Mouse (Mus musculus) thymus, adult 2 months (tissue): ENCODE data around the gene Duoxa1.

Experiments used
- CTCF ChIP-seq: fragments of 200-500 bp; IDR thresholded peaks from 2 replicates; pipeline ENCODE4 v1.5.1; 2012; ENCODE audit warnings: mild to moderate bottlenecking, control low read depth, low read length, moderate library complexity, borderline replicate concordance; ENCODE audit not compliant: control insufficient read depth, poor library complexity, insufficient read depth; ENCODE audit errors: extremely low read depth
- POLR2A ChIP-seq: fragments of 200-500 bp; IDR thresholded peaks from 2 replicates; pipeline ENCODE4 v1.6.1; 2012; ENCODE audit warnings: mild to moderate bottlenecking, low read length, control low read depth, moderate library complexity; ENCODE audit not compliant: control insufficient read depth, poor library complexity, insufficient read depth; ENCODE audit errors: extremely low read depth

DNA sequence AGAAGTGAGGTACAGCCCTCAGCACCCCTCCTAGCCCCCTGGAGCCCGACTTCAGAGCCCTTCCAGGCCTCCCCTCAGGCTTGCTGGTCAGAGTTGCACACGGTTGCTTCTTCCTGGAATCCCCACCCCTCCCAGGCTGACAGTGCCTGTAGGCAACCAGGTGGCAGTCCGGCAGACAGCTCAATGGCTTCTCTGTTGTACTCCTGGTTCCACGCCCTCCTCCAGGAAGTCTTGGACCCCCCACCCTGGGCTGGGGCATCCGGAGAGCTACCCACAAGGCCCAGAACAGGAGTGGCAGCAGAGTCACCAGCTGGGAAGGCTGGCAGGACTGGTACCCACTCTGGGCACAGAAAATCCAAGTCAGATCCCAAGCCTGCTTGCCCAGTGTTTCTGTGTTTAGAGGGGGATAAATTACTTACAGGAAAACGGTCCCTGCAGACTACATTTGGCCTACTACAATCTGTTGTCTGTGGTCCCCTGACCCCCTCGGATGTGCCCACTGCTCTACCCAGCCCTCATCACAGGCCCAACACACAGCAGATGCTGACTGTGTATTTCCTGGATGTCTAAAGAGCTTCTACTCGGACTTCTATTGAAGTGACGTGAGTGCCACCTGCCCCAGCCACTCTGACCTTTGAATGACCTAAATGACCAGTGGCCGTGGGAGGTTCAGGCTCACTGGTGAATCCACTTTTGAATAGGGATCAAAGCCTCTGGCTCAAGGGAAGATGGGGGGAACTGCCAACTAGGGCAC lies 48.5 kb upstream of the Duoxa1 start:
- TF ChIP-seq POLR2A (no peak), CTCF (no peak)
